Mouse (Mus musculus) lung, adult 2 months (tissue): ENCODE measurements at regions not wholly inside any gene's neighbourhood (a gene's known extent, or its start where the extent isn't known, plus 50 kb on each side); places are given as distances from the start of the nearest gene placed in this dataset.

Source experiments
- CTCF ChIP-seq: fragments of 200-500 bp; IDR thresholded peaks from 2 replicates; pipeline ENCODE4 v1.5.1; 2011; ENCODE audit warnings: mild to moderate bottlenecking, low read length, control low read depth; ENCODE audit not compliant: insufficient read depth
- POLR2A ChIP-seq: fragments of 200-500 bp; IDR thresholded peaks from 2 replicates; pipeline ENCODE4 v1.6.1; 2011; ENCODE audit warnings: low read depth, mild to moderate bottlenecking, control low read depth, low read length, borderline replicate concordance; ENCODE audit errors: extremely low read depth

GRCm38 (mm10) chr16:30819342-30819741 lies 219.8 kb downstream of the Fam43a start:
- TF ChIP-seq CTCF, result no peak
- TF ChIP-seq POLR2A, result no peak
